Mouse (Mus musculus) liver, embryonic 14.5 days (tissue): ENCODE data around the gene Ptprc. TPM values are rescaled to one million over a fixed set of nuclear protein-coding genes. Genes with fewer than 3 reads are reported as not detected.
A peak's percentile ranks its signal among the peaks of the same experiment; 100 is the strongest.

Source experiments
- ATAC-seq: fragments of 200-750 bp; cut with Nextera tagmentation; 2 replicates; pipeline ENCODE4 v1.8.0; 2017; ENCODE audit warnings: moderate number of reproducible peaks, mild to moderate bottlenecking, moderate library complexity; ENCODE audit not compliant: insufficient read depth
- DNase-seq, 3 experiments: peaks; one replicate each; pipeline ENCODE4 v3.0.0-alpha.2; 2012 to 2013; ENCODE audit warnings: low read depth in 3 of 3, low spot score in 3 of 3
- H3K27ac ChIP-seq: fragments of 300-500 bp; sonication (generic); 2 replicates; pipeline ENCODE4 v1.5.1; 2014; ENCODE audit warnings: moderate library complexity, mild to moderate bottlenecking, control low read depth, inconsistent platforms
- H3K27me3 ChIP-seq: fragments of 300-500 bp; sonication (generic); 2 replicates; pipeline ENCODE4 v1.6.1; 2014; ENCODE audit warnings: mild to moderate bottlenecking, low read length, moderate library complexity; ENCODE audit not compliant: control insufficient read depth, insufficient read depth
- H3K36me3 ChIP-seq: fragments of 300-500 bp; sonication (generic); replicated peaks from 2 replicates; pipeline ENCODE4 v1.6.1; 2014; ENCODE audit warnings: low read depth; ENCODE audit not compliant: control insufficient read depth, insufficient read depth
- H3K4me1 ChIP-seq, 2 experiments: fragments of 200-500 bp in 1 of 2; fragments of 300-500 bp in 1 of 2; sonication (generic) in 1 of 2; replicated peaks; 2 replicates each; pipeline ENCODE4 v1.6.1; 2012 to 2014; ENCODE audit warnings: antibody characterized with exemption in 1 of 2, inconsistent platforms in 1 of 2, low read length in 1 of 2; ENCODE audit not compliant: control insufficient read depth in 2 of 2, insufficient read depth in 2 of 2
- H3K4me2 ChIP-seq: fragments of 300-500 bp; sonication (generic); 2 replicates; pipeline ENCODE4 v1.6.1; 2014; ENCODE audit warnings: low read depth, mild to moderate bottlenecking, control low read depth, moderate library complexity
- H3K4me3 ChIP-seq, 2 experiments: fragments of 200-500 bp in 1 of 2; fragments of 300-500 bp in 1 of 2; sonication (generic) in 1 of 2; 2 replicates each; pipeline ENCODE4 v1.5.1; 2012 to 2014; ENCODE audit warnings: low read depth in 2 of 2, low read length in 2 of 2, mild to moderate bottlenecking in 2 of 2, control low read depth in 1 of 2, inconsistent platforms in 1 of 2, moderate library complexity in 1 of 2; ENCODE audit not compliant: insufficient read depth in 1 of 2
- H3K9ac ChIP-seq: fragments of 300-500 bp; sonication (generic); replicated peaks from 2 replicates; pipeline ENCODE4 v1.6.1; 2014; ENCODE audit warnings: mild to moderate bottlenecking, control low read depth, moderate library complexity
- H3K9me3 ChIP-seq: fragments of 300-500 bp; sonication (generic); 2 replicates; pipeline ENCODE4 v1.6.1; 2016; ENCODE audit warnings: low read length, mixed read lengths; ENCODE audit not compliant: control insufficient read depth
- CTCF ChIP-seq: IDR thresholded peaks from 2 replicates; pipeline ENCODE4 v1.5.1; 2016; ENCODE audit warnings: antibody characterized with exemption, low read depth, control low read depth
- EP300 ChIP-seq: IDR thresholded peaks from 2 replicates; pipeline ENCODE4 v1.6.1; 2016; ENCODE audit warnings: antibody characterized with exemption, low read depth
- WGBS: fragments of 180-500 bp; shearing (Covaris S2); extraction: QIAGEN DNeasy Blood & Tissue Kit; methylation state at CpG from one replicate; pipeline ENCODE4 v1.1.7; 2014; ENCODE audit not compliant: insufficient replicate concordance; 5-methylcytosine and 5-hydroxymethylcytosine counted together
- polyA plus RNA-seq, 2 experiments: library from polyadenylated mRNA; depleted of rRNA in 1 of 2; stranded (reverse) in 1 of 2; unstranded in 1 of 2; fragments of >200 nt; fragmentation: Nextera tagmentation in 1 of 2; extraction: Ambion mirVana in 1 of 2; gene quantifications; 2 replicates each; pipeline versions ENCODE4 v1.2.1 to v1.2.3; 2012 to 2014

The Ptprc gene
- polyA plus RNA-seq, 2 experiments, result 4.1 to 5.8 TPM

GRCm38 (mm10) chr1:138174143-138174542, 1.4 kb downstream of the Ptprc start:
- Histone ChIP-seq H3K27me3 (no peaks in the 10 kb centered on the region), H3K4me2 (peak overlapping the region; percentile 2; the same call in 1 of the 2 replicates), H3K27ac (no peak overlapping the region), H3K4me3 (peak overlapping the region; percentile 7 to 27; a peak in 3 of 4 replicates), H3K9ac (no peak overlapping the region), H3K4me1 (no peaks in the 10 kb centered on the region), H3K9me3 (no peaks in the 10 kb centered on the region), H3K36me3 (no peaks in the 10 kb centered on the region)
- TF ChIP-seq EP300, result no peak
- TF ChIP-seq CTCF, result no peak
- WGBS, result 39% methylated on average over 4 of the region's 4 CpGs
- DNase-seq (no peak), ATAC-seq (no peak)

DNA sequence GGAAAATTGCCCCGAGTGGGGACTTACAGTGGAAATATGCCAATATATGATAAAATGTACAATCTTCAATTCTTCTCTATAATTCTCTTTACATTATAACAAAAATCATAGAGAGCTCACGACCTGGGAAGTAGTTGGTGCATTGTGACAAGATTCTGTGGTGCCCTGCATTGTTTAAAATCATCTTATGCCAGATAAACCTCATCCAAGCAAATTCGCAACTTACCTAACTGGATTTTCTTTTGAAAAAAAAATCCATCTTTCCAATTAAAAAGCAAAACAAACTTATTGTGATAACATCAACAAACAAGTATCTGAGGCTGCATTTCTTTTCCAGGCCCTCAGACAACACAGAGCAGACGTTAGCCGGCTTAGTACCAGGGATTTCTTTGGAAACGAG, 1.8 kb downstream of the Ptprc start:
- H3K27me3 ChIP-seq, result no peaks in the 10 kb centered on the region
- H3K4me2 ChIP-seq, result no peak overlapping the region
- H3K4me3 ChIP-seq, result peak overlapping the region in 1 of 2 experiments; percentile 27; a peak in 2 of 4 replicates
- H3K9me3 ChIP-seq, result no peaks in the 10 kb centered on the region
- no peaks in the 10 kb centered on the region for H3K36me3 ChIP-seq
- TF ChIP-seq CTCF (no peak), EP300 (no peak)
- no peak overlapping the region for H3K27ac ChIP-seq
- no peak for ATAC-seq
- no peak overlapping the region for H3K9ac ChIP-seq
- no peaks in the 10 kb centered on the region for H3K4me1 ChIP-seq
- 54% methylated on average over 6 of the region's 6 CpGs for WGBS
- DNase-seq, result no peak

GRCm38 (mm10) chr1:138172547-138172946, 3.0 kb downstream of the Ptprc start:
- TF ChIP-seq CTCF (no peak), EP300 (no peak)
- 47% methylated on average over 3 of the region's 3 CpGs for WGBS
- DNase-seq (no peak), ATAC-seq (no peak)
- Histone ChIP-seq H3K9ac (no peak overlapping the region), H3K4me1 (no peaks in the 10 kb centered on the region), H3K4me2 (no peak overlapping the region), H3K9me3 (no peaks in the 10 kb centered on the region), H3K27ac (no peak overlapping the region), H3K36me3 (no peaks in the 10 kb centered on the region), H3K4me3 (no peak overlapping the region), H3K27me3 (no peaks in the 10 kb centered on the region)

- H3K4me2 ChIP-seq, result no peak overlapping the region
- no peaks in the 10 kb centered on the region for H3K36me3 ChIP-seq
- 62% methylated on average over 4 of the region's 4 CpGs for WGBS
- ATAC-seq (no peak), DNase-seq (no peak)
- no peak overlapping the region for H3K4me3 ChIP-seq
- no peak for TF ChIP-seq EP300
- TF ChIP-seq CTCF, result no peak
- H3K9me3 ChIP-seq, result no peaks in the 10 kb centered on the region
- no peaks in the 10 kb centered on the region for H3K27me3 ChIP-seq
- no peaks in the 10 kb centered on the region for H3K4me1 ChIP-seq
- H3K9ac ChIP-seq, result no peak overlapping the region
- H3K27ac ChIP-seq, result no peak overlapping the region
Observed at GRCm38 (mm10) chr1:138172096-138172495, 3.4 kb downstream of the Ptprc start.

DNA sequence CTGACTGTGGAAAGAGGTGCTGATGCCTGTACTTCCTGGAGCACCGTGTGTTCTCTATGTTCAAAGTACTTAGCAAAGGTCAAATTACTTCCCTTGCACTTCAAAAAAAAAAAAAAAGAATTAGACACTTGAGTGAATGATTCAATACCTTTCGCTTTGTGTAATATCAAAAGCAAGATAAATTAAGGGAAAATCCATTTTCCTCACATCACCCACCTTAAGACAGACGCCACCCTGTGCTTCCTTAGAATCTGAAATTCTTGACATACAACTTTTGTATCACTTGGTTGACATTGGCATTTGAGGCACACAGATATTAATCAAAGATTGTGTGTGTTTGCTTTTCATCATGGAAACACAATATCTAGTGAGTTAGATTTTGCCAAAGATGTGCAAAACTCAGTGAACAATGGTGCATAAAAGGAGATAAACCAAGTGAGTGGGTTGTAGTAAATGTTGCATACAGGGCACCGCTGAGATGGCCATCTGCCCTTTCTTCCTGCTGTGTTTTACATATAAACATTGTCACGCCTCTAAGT, 9.2 kb downstream of the Ptprc start:
- DNase-seq (no peak), ATAC-seq (no peak)
- WGBS, result 49% methylated on average over 5 of the region's 5 CpGs
- Histone ChIP-seq H3K4me2 (no peak overlapping the region), H3K36me3 (no peaks in the 10 kb centered on the region), H3K9ac (no peak overlapping the region), H3K27ac (no peak overlapping the region), H3K27me3 (no peaks in the 10 kb centered on the region), H3K4me3 (no peak overlapping the region), H3K9me3 (no peaks in the 10 kb centered on the region), H3K4me1 (no peaks in the 10 kb centered on the region)
- TF ChIP-seq EP300 (no peak), CTCF (no peak)
